Mouse (Mus musculus): ENCODE measurements around the gene Hmgb1.

DNA sequence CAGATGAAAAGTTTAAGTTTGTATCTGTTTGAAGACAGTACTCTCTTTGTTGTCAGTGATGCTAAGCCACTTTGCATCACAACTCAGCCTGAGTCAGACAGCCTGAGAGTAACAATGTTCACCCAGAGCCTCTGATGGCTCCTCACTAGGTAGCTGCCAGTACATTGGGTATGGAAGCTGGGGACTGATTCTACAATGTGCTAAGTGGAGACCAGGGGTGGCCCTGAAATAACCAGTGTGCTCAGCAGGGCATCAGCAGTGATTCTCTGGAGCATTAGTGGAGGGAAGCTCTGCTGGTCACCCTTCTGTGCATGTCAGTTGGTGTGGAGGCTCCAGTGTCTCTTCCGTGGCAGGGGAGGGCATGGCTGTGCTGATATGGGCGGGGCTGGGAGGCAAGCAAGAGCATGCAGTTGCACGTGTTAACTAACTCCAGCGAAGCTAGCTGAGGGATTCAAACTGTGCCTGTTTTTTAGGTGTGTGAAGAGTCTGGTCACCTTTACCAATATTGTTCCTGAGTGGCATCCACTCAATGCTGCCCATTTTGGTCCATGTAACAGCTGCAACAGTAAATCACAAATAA lies 19.6 kb upstream of the Hmgb1 start:
- TF ChIP-seq POLR2A (IDR thresholded peaks at IDR 0.05; ENCODE audit: extremely low read depth, insufficient read depth, low read length) = no peak
- no peak for TF ChIP-seq CTCF (IDR thresholded peaks at IDR 0.05; ENCODE audit: low read depth, low read length)
